Mouse (Mus musculus) E14TG2a.4 (cell line): ENCODE data around the gene Lsamp.

Experiments
- H3K27me3 ChIP-seq: 2 replicates; pipeline ENCODE4 v1.6.1; 2014; ENCODE audit warnings: low read length, control low read depth; ENCODE audit not compliant: insufficient read depth
- H3K36me3 ChIP-seq: 2 replicates; pipeline ENCODE4 v1.6.1; 2014; ENCODE audit warnings: low read length, control low read depth; ENCODE audit not compliant: insufficient read depth
- H3K4me1 ChIP-seq: replicated peaks from 2 replicates; pipeline ENCODE4 v1.6.1; 2014; ENCODE audit warnings: low read depth, low read length, control low read depth
- H3K4me3 ChIP-seq: replicated peaks from 2 replicates; pipeline ENCODE4 v1.5.1; 2014; ENCODE audit warnings: mild to moderate bottlenecking, low read length
- H3K9me3 ChIP-seq: 2 replicates; pipeline ENCODE4 v1.6.1; 2014; ENCODE audit warnings: low read length, control low read depth
- CTCF ChIP-seq: conservative IDR thresholded peaks from 2 replicates; pipeline ENCODE4 v1.5.1; 2014; ENCODE audit warnings: low read length
- NANOG ChIP-seq: IDR thresholded peaks from 2 replicates; pipeline ENCODE4 v1.6.1; 2014; ENCODE audit warnings: borderline replicate concordance, low read length, mixed read lengths
- POU5F1 ChIP-seq: IDR thresholded peaks from 2 replicates; pipeline ENCODE4 v1.6.1; 2014; ENCODE audit warnings: low read length, borderline replicate concordance

The Lsamp gene

GRCm38 (mm10) chr16:40470946-40471345 is 486.8 kb downstream of the Lsamp start:
- no peaks in the 10 kb centered on the region for H3K9me3 ChIP-seq
- H3K36me3 ChIP-seq = no peaks in the 10 kb centered on the region
- no peak overlapping the region for H3K4me3 ChIP-seq
- no peaks in the 10 kb centered on the region for H3K4me1 ChIP-seq
- TF ChIP-seq CTCF (no peak), POU5F1 (no peak), NANOG (no peak)
- no peaks in the 10 kb centered on the region for H3K27me3 ChIP-seq

GRCm38 (mm10) chr16:40471967-40472366 is 487.8 kb downstream of the Lsamp start:
- Histone ChIP-seq H3K9me3 (no peaks in the 10 kb centered on the region), H3K36me3 (no peaks in the 10 kb centered on the region), H3K4me1 (no peaks in the 10 kb centered on the region), H3K4me3 (no peak overlapping the region), H3K27me3 (no peaks in the 10 kb centered on the region)
- TF ChIP-seq NANOG = no peak
- TF ChIP-seq CTCF = no peak
- no peak for TF ChIP-seq POU5F1

- H3K4me3 ChIP-seq = no peak overlapping the region
- no peaks in the 10 kb centered on the region for H3K36me3 ChIP-seq
- no peaks in the 10 kb centered on the region for H3K9me3 ChIP-seq
- no peaks in the 10 kb centered on the region for H3K4me1 ChIP-seq
- H3K27me3 ChIP-seq = no peaks in the 10 kb centered on the region
- TF ChIP-seq CTCF = no peak
- TF ChIP-seq NANOG = no peak
- no peak for TF ChIP-seq POU5F1
Measured at GRCm38 (mm10) chr16:40491606-40492005, 507.4 kb downstream of the Lsamp start.

- H3K36me3 ChIP-seq = no peaks in the 10 kb centered on the region
- H3K4me1 ChIP-seq = no peaks in the 10 kb centered on the region
- H3K27me3 ChIP-seq = no peaks in the 10 kb centered on the region
- no peak overlapping the region for H3K4me3 ChIP-seq
- no peak for TF ChIP-seq POU5F1
- no peak for TF ChIP-seq CTCF
- TF ChIP-seq NANOG = no peak
- H3K9me3 ChIP-seq = no peaks in the 10 kb centered on the region
Measured at GRCm38 (mm10) chr16:40504262-40504960, 520.2 kb downstream of the Lsamp start.

- Histone ChIP-seq H3K4me1 (no peaks in the 10 kb centered on the region), H3K4me3 (no peak overlapping the region), H3K36me3 (no peaks in the 10 kb centered on the region), H3K9me3 (no peaks in the 10 kb centered on the region), H3K27me3 (no peaks in the 10 kb centered on the region)
- no peak for TF ChIP-seq CTCF
- TF ChIP-seq POU5F1 = no peak
- no peak for TF ChIP-seq NANOG
Measured at GRCm38 (mm10) chr16:40509146-40510030, 525.2 kb downstream of the Lsamp start.

GRCm38 (mm10) chr16:40536754-40537153 is 552.6 kb downstream of the Lsamp start:
- TF ChIP-seq POU5F1 (no peak), NANOG (no peak), CTCF (no peak)
- H3K9me3 ChIP-seq = no peaks in the 10 kb centered on the region
- H3K27me3 ChIP-seq = no peaks in the 10 kb centered on the region
- no peaks in the 10 kb centered on the region for H3K4me1 ChIP-seq
- H3K4me3 ChIP-seq = no peak overlapping the region
- no peaks in the 10 kb centered on the region for H3K36me3 ChIP-seq

GRCm38 (mm10) chr16:40549663-40550062 is 565.5 kb downstream of the Lsamp start:
- no peaks in the 10 kb centered on the region for H3K9me3 ChIP-seq
- H3K36me3 ChIP-seq = no peaks in the 10 kb centered on the region
- H3K4me3 ChIP-seq = no peak overlapping the region
- no peaks in the 10 kb centered on the region for H3K27me3 ChIP-seq
- TF ChIP-seq POU5F1 (no peak), CTCF (no peak), NANOG (no peak)
- no peaks in the 10 kb centered on the region for H3K4me1 ChIP-seq

- H3K36me3 ChIP-seq = no peaks in the 10 kb centered on the region
- H3K4me3 ChIP-seq = no peak overlapping the region
- no peaks in the 10 kb centered on the region for H3K27me3 ChIP-seq
- H3K4me1 ChIP-seq = no peaks in the 10 kb centered on the region
- no peak for TF ChIP-seq NANOG
- TF ChIP-seq CTCF = no peak
- TF ChIP-seq POU5F1 = no peak
- H3K9me3 ChIP-seq = no peaks in the 10 kb centered on the region
Measured at GRCm38 (mm10) chr16:40555608-40556007, 571.4 kb downstream of the Lsamp start.
